Mouse (Mus musculus): ENCODE results near the gene Nhlh2. TPM values are rescaled to one million over a fixed set of nuclear protein-coding genes. Genes with fewer than 3 reads are reported as not detected.

Gene Nhlh2
- not detected in 2 replicates for total RNA-seq (2023)

GRCm38 (mm10) chr3:102009926-102010381 is at the start of gene Nhlh2:
Gene Nhlh2, plus strand, starts transcription at chr3:102010076.

Other genes starting within 250 kb of the Nhlh2 start
- gene Mab21l3, start 161.1 kb upstream of the Nhlh2 start, total RNA-seq (2023), result 0.13 TPM in 1 of 2 replicates, not detected in the other
- gene Slc22a15, start 85.6 kb upstream of the Nhlh2 start, total RNA-seq (2023), result 80.5 and 108 TPM in 2 replicates
- not detected in 2 replicates for gene Casq2, start 76.3 kb downstream of the Nhlh2 start, total RNA-seq (2023)
- gene Vangl1, start 194.6 kb downstream of the Nhlh2 start, total RNA-seq (2023), result 0.07 and 0.38 TPM in 2 replicates

Measured in neutrophil, adult 65 days (primary cell).